Mouse (Mus musculus) embryonic facial prominence, embryonic 15.5 days (tissue): Measurements from ENCODE around the gene Nme8. TPM values are rescaled to one million over a fixed set of nuclear protein-coding genes. Genes with fewer than 3 reads are reported as not detected.

Experiments
- polyA plus RNA-seq: library from polyadenylated mRNA; unstranded; fragments of >200 nt; fragmentation: Nextera tagmentation; extraction: Ambion mirVana; gene quantifications from 2 replicates; pipeline ENCODE4 v1.2.1, GENCODE M21; 2015

The Nme8 gene
- polyA plus RNA-seq, 1 experiment from 2014 or later: not detected

Other genes starting within 250 kb of the Nme8 start
- 49.0 and 51.8 TPM in 2 replicates for gene Epdr1, start 77.9 kb downstream of the Nme8 start, polyA plus RNA-seq
- gene Sfrp4, start 74.7 kb downstream of the Nme8 start, polyA plus RNA-seq: 26.1 and 33.7 TPM in 2 replicates
- gene Gpr141, start 126.5 kb upstream of the Nme8 start, polyA plus RNA-seq: 0.75 and 0.88 TPM in 2 replicates